Mouse (Mus musculus) MEL (cell line): ENCODE measurements around the gene Fcrlb. TPM values are rescaled to one million over a fixed set of nuclear protein-coding genes. Genes with fewer than 3 reads are reported as not detected.

ENCODE experiments used
- DNase-seq: peaks from one replicate; pipeline ENCODE4 v3.0.0; 2011; ENCODE audit warnings: low read depth, low spot score
- H3K27ac ChIP-seq: 2 replicates; pipeline ENCODE4 v1.5.1; 2012; ENCODE audit warnings: low read depth, mild to moderate bottlenecking, control low read depth, low read length, moderate library complexity; ENCODE audit not compliant: control insufficient read depth
- H3K27me3 ChIP-seq, 2 experiments: fragments of 150-350 bp in 1 of 2; sonication (generic) in 1 of 2; 2 replicates each; pipeline ENCODE4 v1.6.1; 2012; ENCODE audit warnings: low read length in 2 of 2, mild to moderate bottlenecking in 2 of 2, improper control_type of control experiment in 1 of 2, moderate library complexity in 1 of 2; ENCODE audit not compliant: insufficient read depth in 2 of 2, control insufficient read depth in 1 of 2
- H3K36me3 ChIP-seq, 2 experiments: 2 replicates each; pipeline ENCODE4 v1.6.1; 2012 to 2014; ENCODE audit warnings: low read length in 2 of 2, improper control_type of control experiment in 1 of 2, inconsistent platforms in 1 of 2, mild to moderate bottlenecking in 1 of 2; ENCODE audit not compliant: insufficient read depth in 2 of 2, control insufficient read depth in 1 of 2
- H3K4me1 ChIP-seq, 2 experiments: fragments of 150-350 bp in 1 of 2; sonication (generic) in 1 of 2; 2 replicates each; pipeline ENCODE4 v1.6.1; 2012; ENCODE audit warnings: low read length in 2 of 2, improper control_type of control experiment in 1 of 2, mild to moderate bottlenecking in 1 of 2; ENCODE audit not compliant: insufficient read depth in 2 of 2, control insufficient read depth in 1 of 2
- H3K4me3 ChIP-seq, 2 experiments: fragments of 150-350 bp in 1 of 2; sonication (generic) in 1 of 2; 2 replicates each; pipeline ENCODE4 v1.5.1; 2012; ENCODE audit warnings: low read depth in 2 of 2, low read length in 2 of 2, mild to moderate bottlenecking in 2 of 2, moderate library complexity in 2 of 2, control low read depth in 1 of 2, improper control_type of control experiment in 1 of 2; ENCODE audit not compliant: control insufficient read depth in 1 of 2, insufficient read depth in 1 of 2
- H3K79me2 ChIP-seq: 2 replicates; pipeline ENCODE4 v1.6.1; 2012; ENCODE audit warnings: mild to moderate bottlenecking, low read length, moderate library complexity; ENCODE audit not compliant: control insufficient read depth, poor library complexity, insufficient read depth
- H3K9ac ChIP-seq: 2 replicates; pipeline ENCODE4 v1.6.1; 2012; ENCODE audit warnings: low read depth, mild to moderate bottlenecking, control low read depth, low read length, moderate library complexity; ENCODE audit not compliant: control insufficient read depth, poor library complexity, severe bottlenecking
- H3K9me3 ChIP-seq: fragments of 150-350 bp; sonication (generic); replicated peaks from 2 replicates; pipeline ENCODE4 v1.6.1; 2012; ENCODE audit warnings: mild to moderate bottlenecking, low read length, improper control_type of control experiment, moderate library complexity; ENCODE audit not compliant: insufficient read depth
- BHLHE40 ChIP-seq: IDR thresholded peaks from 2 replicates; pipeline ENCODE4 v1.6.1; 2012; ENCODE audit warnings: low read depth, mild to moderate bottlenecking, inconsistent platforms, low read length, improper control_type of control experiment, borderline replicate concordance
- CHD1 ChIP-seq: IDR thresholded peaks from 2 replicates; pipeline ENCODE4 v1.6.1; 2012; ENCODE audit warnings: low read depth, mild to moderate bottlenecking, inconsistent platforms, low read length, improper control_type of control experiment
- CTCF ChIP-seq, 3 experiments: IDR thresholded peaks in 2 of 3; conservative IDR thresholded peaks in 1 of 3; 2 replicates each; pipeline ENCODE4 v1.5.1; 2011 to 2012; ENCODE audit warnings: low read length in 3 of 3, low read depth in 2 of 3, mild to moderate bottlenecking in 2 of 3, improper control_type of control experiment in 1 of 3, inconsistent platforms in 1 of 3, mixed read lengths in 1 of 3, moderate library complexity in 1 of 3; ENCODE audit not compliant: control insufficient read depth in 1 of 3, insufficient read depth in 1 of 3, poor library complexity in 1 of 3, severe bottlenecking in 1 of 3
- E2F4 ChIP-seq: IDR thresholded peaks from 2 replicates; pipeline ENCODE4 v1.6.1; 2011; ENCODE audit warnings: low read depth, low read length, improper control_type of control experiment, borderline replicate concordance
- EP300 ChIP-seq, 2 experiments: IDR thresholded peaks; 2 replicates each; pipeline ENCODE4 v1.6.1; 2011; ENCODE audit warnings: improper control_type of control experiment in 2 of 2, low read length in 2 of 2, low read depth in 1 of 2, mild to moderate bottlenecking in 1 of 2
- ETS1 ChIP-seq: IDR thresholded peaks from 2 replicates; pipeline ENCODE4 v1.6.1; 2012; ENCODE audit warnings: low read depth, mild to moderate bottlenecking, inconsistent platforms, low read length, improper control_type of control experiment, moderate library complexity
- GABPA ChIP-seq: IDR thresholded peaks from 2 replicates; pipeline ENCODE4 v1.6.1; 2012; ENCODE audit warnings: low read depth, mild to moderate bottlenecking, inconsistent platforms, low read length, improper control_type of control experiment, moderate library complexity
- GATA1 ChIP-seq: IDR thresholded peaks from 2 replicates; pipeline ENCODE4 v1.6.1; 2011; ENCODE audit warnings: low read depth, low read length, improper control_type of control experiment
- HCFC1 ChIP-seq: IDR thresholded peaks from 2 replicates; pipeline ENCODE4 v1.6.1; 2012; ENCODE audit warnings: low read depth, mild to moderate bottlenecking, inconsistent platforms, low read length, improper control_type of control experiment, moderate library complexity
- JUND ChIP-seq: IDR thresholded peaks from 2 replicates; pipeline ENCODE4 v1.6.1; 2011; ENCODE audit warnings: low read depth, mild to moderate bottlenecking, improper control_type of control experiment, low read length
- KAT2A ChIP-seq: conservative IDR thresholded peaks from 2 replicates; pipeline ENCODE4 v1.6.1; 2012; ENCODE audit warnings: low read depth, low read length, improper control_type of control experiment, inconsistent platforms
- MAFK ChIP-seq: IDR thresholded peaks from 2 replicates; pipeline ENCODE4 v1.6.1; 2011; ENCODE audit warnings: low read depth, mild to moderate bottlenecking, low read length, improper control_type of control experiment, borderline replicate concordance
- MAZ ChIP-seq: IDR thresholded peaks from 2 replicates; pipeline ENCODE4 v1.6.1; 2012; ENCODE audit warnings: low read depth, mild to moderate bottlenecking, inconsistent platforms, low read length, improper control_type of control experiment
- MEF2A ChIP-seq: IDR thresholded peaks from 2 replicates; pipeline ENCODE4 v1.6.1; 2014; ENCODE audit warnings: low read depth, mild to moderate bottlenecking, inconsistent platforms, low read length, improper control_type of control experiment; ENCODE audit not compliant: poor library complexity, insufficient replicate concordance, severe bottlenecking; ENCODE audit errors: extremely low read depth
- MYB ChIP-seq: IDR thresholded peaks from 2 replicates; pipeline ENCODE4 v1.6.1; 2011; ENCODE audit warnings: mild to moderate bottlenecking, low read depth, low read length, improper control_type of control experiment
- MYC ChIP-seq: IDR thresholded peaks from 2 replicates; pipeline ENCODE4 v1.6.1; 2011; ENCODE audit warnings: low read depth, mild to moderate bottlenecking, low read length, improper control_type of control experiment, moderate library complexity
- NELFE ChIP-seq: IDR thresholded peaks from 2 replicates; pipeline ENCODE4 v1.6.1; 2011; ENCODE audit warnings: low read depth, low read length, improper control_type of control experiment
- NRF1 ChIP-seq: IDR thresholded peaks from 2 replicates; pipeline ENCODE4 v1.6.1; 2014; ENCODE audit warnings: low read depth, mild to moderate bottlenecking, inconsistent platforms, low read length, improper control_type of control experiment, moderate library complexity; ENCODE audit not compliant: poor library complexity, insufficient read depth, severe bottlenecking
- POLR2AphosphoS2 ChIP-seq: IDR thresholded peaks from 2 replicates; pipeline ENCODE4 v1.6.1; 2011; ENCODE audit warnings: low read length, improper control_type of control experiment
- POLR2AphosphoS5 ChIP-seq: IDR thresholded peaks from 2 replicates; pipeline ENCODE4 v1.6.1; 2012; ENCODE audit warnings: low read depth, borderline replicate concordance, mild to moderate bottlenecking, inconsistent platforms, low read length, moderate library complexity, mixed read lengths
- RAD21 ChIP-seq: IDR thresholded peaks from 2 replicates; pipeline ENCODE4 v1.6.1; 2011; ENCODE audit warnings: mild to moderate bottlenecking, low read depth, low read length, improper control_type of control experiment
- RCOR1 ChIP-seq: IDR thresholded peaks from 2 replicates; pipeline ENCODE4 v1.6.1; 2012; ENCODE audit warnings: low read depth, mild to moderate bottlenecking, inconsistent platforms, low read length, improper control_type of control experiment
- SIN3A ChIP-seq: IDR thresholded peaks from 2 replicates; pipeline ENCODE4 v1.6.1; 2012; ENCODE audit warnings: low read length, improper control_type of control experiment, inconsistent platforms
- SMC3 ChIP-seq: IDR thresholded peaks from 2 replicates; pipeline ENCODE4 v1.6.1; 2011; ENCODE audit warnings: low read depth, low read length, improper control_type of control experiment
- TAL1 ChIP-seq: IDR thresholded peaks from 2 replicates; pipeline ENCODE4 v1.6.1; 2012; ENCODE audit warnings: mild to moderate bottlenecking, inconsistent platforms, low read length, moderate library complexity, mixed read lengths
- TCF12 ChIP-seq: IDR thresholded peaks from 2 replicates; pipeline ENCODE4 v1.6.1; 2014; ENCODE audit warnings: low read depth, mild to moderate bottlenecking, inconsistent platforms, low read length, improper control_type of control experiment, moderate library complexity
- UBTF ChIP-seq: IDR thresholded peaks from 2 replicates; pipeline ENCODE4 v1.6.1; 2012; ENCODE audit warnings: low read depth, mild to moderate bottlenecking, inconsistent platforms, low read length, improper control_type of control experiment, moderate library complexity, borderline replicate concordance; ENCODE audit not compliant: insufficient read depth
- USF1 ChIP-seq: IDR thresholded peaks from 2 replicates; pipeline ENCODE4 v1.6.1; 2014; ENCODE audit warnings: low read depth, mild to moderate bottlenecking, inconsistent platforms, low read length, improper control_type of control experiment, moderate library complexity
- ZC3H11A ChIP-seq: IDR thresholded peaks from 2 replicates; pipeline ENCODE4 v1.6.1; 2012; ENCODE audit warnings: low read depth, mild to moderate bottlenecking, inconsistent platforms, low read length, improper control_type of control experiment
- ZKSCAN1 ChIP-seq: IDR thresholded peaks from 2 replicates; pipeline ENCODE4 v1.6.1; 2012; ENCODE audit warnings: low read depth, mild to moderate bottlenecking, inconsistent platforms, low read length, improper control_type of control experiment, moderate library complexity
- ZMIZ1 ChIP-seq: IDR thresholded peaks from 2 replicates; pipeline ENCODE4 v1.6.1; 2012; ENCODE audit warnings: low read depth, mild to moderate bottlenecking, inconsistent platforms, low read length, improper control_type of control experiment, moderate library complexity
- ZNF384 ChIP-seq: IDR thresholded peaks from 2 replicates; pipeline ENCODE4 v1.6.1; 2012; ENCODE audit warnings: low read depth, mild to moderate bottlenecking, inconsistent platforms, low read length, improper control_type of control experiment
- polyA plus RNA-seq, 2 experiments: library from polyadenylated mRNA; stranded (reverse) in 1 of 2; unstranded in 1 of 2; fragments of >175 nt in 1 of 2; fragments of >200 nt in 1 of 2; gene quantifications; 2 replicates each; pipeline versions ENCODE4 v1.2.1 to v1.2.4; 2012; ENCODE audit warnings: low replicate concordance in 2 of 2, low read depth in 1 of 2; ENCODE audit not compliant: insufficient read length in 2 of 2, insufficient read depth in 1 of 2, missing spikeins in 1 of 2
- total RNA-seq: library from RNA; depleted of rRNA; stranded (reverse); fragments of 300-350 nt; gene quantifications from 2 replicates; pipeline ENCODE4 v1.2.3, GENCODE M21; 2012

Gene Fcrlb
- total and polyA plus RNA-seq, 3 experiments: not detected

DNA sequence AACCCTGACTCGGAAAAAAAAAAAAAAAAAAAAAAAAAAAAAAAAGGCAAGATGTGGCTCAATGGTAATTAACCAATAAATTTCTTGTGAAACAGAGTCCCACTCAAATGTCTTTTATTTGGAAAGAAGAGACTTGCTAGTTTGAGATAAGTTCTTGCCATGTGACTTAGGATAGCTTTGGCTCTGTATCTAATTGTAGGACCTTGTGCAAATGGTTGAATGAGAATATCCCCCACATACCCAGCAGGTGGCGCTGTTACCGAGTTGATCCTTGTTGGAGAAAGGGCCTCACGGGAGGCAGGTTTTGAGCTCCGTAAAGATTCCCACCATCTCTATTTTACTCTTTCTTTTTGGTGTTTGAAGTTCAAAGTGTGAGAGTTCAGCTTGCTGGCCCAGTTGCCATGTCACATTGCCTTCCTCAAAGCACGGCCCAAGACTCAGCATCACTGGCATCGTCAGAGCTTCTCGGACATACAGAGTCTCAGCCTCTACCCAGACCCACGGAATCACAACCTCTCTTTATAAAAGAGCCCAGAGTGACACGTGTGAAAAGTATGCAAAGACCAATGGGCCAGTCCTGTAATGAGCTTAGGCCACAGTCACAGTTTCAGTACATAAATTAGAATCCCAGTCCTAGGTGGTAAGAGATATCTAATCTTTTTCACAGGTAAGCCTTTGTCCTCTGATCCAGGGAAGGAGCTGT lies 11.1 kb downstream of the Fcrlb start (continued):
- TF ChIP-seq MAZ (no peak), SMC3 (peak; percentile 99)

GRCm38 (mm10) chr1:170900799-170901467 lies 11.8 kb downstream of the Fcrlb start:
- Histone ChIP-seq H3K27ac (peak overlapping the region; percentile 18), H3K79me2 (no peaks in the 10 kb centered on the region), H3K4me1 (peaks cover 15 to 21% of the 10 kb centered on the region in 2 experiments), H3K4me3 (peak overlapping the region; percentile 38 to 52), H3K9ac (peak overlapping the region; percentile 49), H3K9me3 (no peaks in the 10 kb centered on the region), H3K36me3 (peaks cover 0 to 10% of the 10 kb centered on the region in 2 experiments; a peak in 2 of 4 replicates), H3K27me3 (no peaks in the 10 kb centered on the region)
- DNase-seq: peak; percentile 88
- TF ChIP-seq POLR2AphosphoS5 (no peak), HCFC1 (no peak), GABPA (no peak), RCOR1 (no peak), MAFK (no peak), UBTF (no peak), ZNF384 (peak; percentile 88), POLR2AphosphoS2 (no peak), NRF1 (no peak), E2F4 (no peak), GATA1 (no peak), EP300 (IDR thresholded peaks at IDR 0.05; ENCODE audit: low read depth in 1 of 2, low read length in 2 of 2) (no peak), MYC (peak; percentile 54; the same call in 1 of the 2 replicates), MEF2A (no peak), KAT2A (no peak), TAL1 (no peak), ZKSCAN1 (no peak), ETS1 (peak; percentile 21; the same call in 1 of the 2 replicates), ZMIZ1 (no peak), JUND (no peak), RAD21 (peak; percentile 91), NELFE (no peak), SIN3A (peak; percentile 68), BHLHE40 (no peak), MAZ (no peak), MYB (no peak), TCF12 (0 out of 2 replicates have a peak, but pooled peaks have one; percentile 14), CTCF (IDR thresholded peaks at IDR 0.05 in 2 of 3, conservative IDR thresholded peaks at IDR 0.05 in 1 of 3; ENCODE audit: control insufficient read depth in 1 of 3, insufficient read depth in 1 of 3, low read depth in 2 of 3, low read length in 3 of 3, poor library complexity in 1 of 3, severe bottlenecking in 1 of 3) (peak in 2 of 3 experiments; percentile 49 to 64; a peak in 5 of 6 replicates), USF1 (no peak), ZC3H11A (peak; percentile 84), CHD1 (no peak)
